Mouse (Mus musculus): ENCODE results near the gene Gm9837. TPM values are rescaled to one million over a fixed set of nuclear protein-coding genes. Genes with fewer than 3 reads are reported as not detected.

Gm9837 gene
- polyA plus RNA-seq (2012; rRNA removed) = not detected in 2 replicates

- DNase-seq (ENCODE audit: low read depth) = no peak
Measured at GRCm38 (mm10) chr11:53469968-53470695, at the start of gene Gm9837. Gene Gm9837 (minus strand): TSS chr11:53470479.

GRCm38 (mm10) chr11:53519207-53520121 is 49.2 kb upstream of the Gm9837 start, which contains the start of gene Sept8:
Gene Sept8 (plus strand): TSS chr11:53519257.
- DNase-seq (ENCODE audit: low read depth) = no peak

- DNase-seq (ENCODE audit: low read depth) = no peak
Measured at GRCm38 (mm10) chr11:53518759-53519158, 48.5 kb upstream of the Gm9837 start.

- DNase-seq (ENCODE audit: low read depth) = no peak
Measured at GRCm38 (mm10) chr11:53516775-53517627, 46.7 kb upstream of the Gm9837 start.

- DNase-seq (ENCODE audit: low read depth) = no peak
Measured at GRCm38 (mm10) chr11:53510351-53510750, 40.1 kb upstream of the Gm9837 start.

GRCm38 (mm10) chr11:53508591-53508990 is 38.3 kb upstream of the Gm9837 start:
- no peak for DNase-seq (ENCODE audit: low read depth)

- DNase-seq (ENCODE audit: low read depth) = peak; percentile 33
Measured at GRCm38 (mm10) chr11:53508152-53508551, 37.9 kb upstream of the Gm9837 start.

GRCm38 (mm10) chr11:53507098-53507805 is 37.0 kb upstream of the Gm9837 start:
- DNase-seq (ENCODE audit: low read depth) = no peak

- no peak for DNase-seq (ENCODE audit: low read depth)
Measured at GRCm38 (mm10) chr11:53505026-53505663, 34.9 kb upstream of the Gm9837 start.

- no peak for DNase-seq (ENCODE audit: low read depth)
Measured at GRCm38 (mm10) chr11:53504376-53504775, 34.1 kb upstream of the Gm9837 start.

GRCm38 (mm10) chr11:53503738-53504137 is 33.5 kb upstream of the Gm9837 start:
- DNase-seq (ENCODE audit: low read depth) = no peak

- no peak for DNase-seq (ENCODE audit: low read depth)
Measured at GRCm38 (mm10) chr11:53502039-53502765, 31.9 kb upstream of the Gm9837 start.

GRCm38 (mm10) chr11:53500569-53500968 is 30.3 kb upstream of the Gm9837 start:
- peak; percentile 24 for DNase-seq (ENCODE audit: low read depth)

GRCm38 (mm10) chr11:53496946-53497345 is 26.7 kb upstream of the Gm9837 start:
- DNase-seq (ENCODE audit: low read depth) = no peak

GRCm38 (mm10) chr11:53495417-53495816 is 25.1 kb upstream of the Gm9837 start:
- no peak for DNase-seq (ENCODE audit: low read depth)

- no peak for DNase-seq (ENCODE audit: low read depth)
Measured at GRCm38 (mm10) chr11:53493243-53493955, 23.1 kb upstream of the Gm9837 start.

- DNase-seq (ENCODE audit: low read depth) = no peak
Measured at GRCm38 (mm10) chr11:53491954-53492401, 21.7 kb upstream of the Gm9837 start.

- DNase-seq (ENCODE audit: low read depth) = no peak
Measured at GRCm38 (mm10) chr11:53489421-53489820, 19.1 kb upstream of the Gm9837 start.

- no peak for DNase-seq (ENCODE audit: low read depth)
Measured at GRCm38 (mm10) chr11:53489007-53489406, 18.7 kb upstream of the Gm9837 start.
